Mouse (Mus musculus) MEL (cell line): ENCODE data around the gene Myl6. TPM values are rescaled to one million over a fixed set of nuclear protein-coding genes. Genes with fewer than 3 reads are reported as not detected.

Experiments
- DNase-seq: peaks from one replicate; pipeline ENCODE4 v3.0.0; 2011; ENCODE audit warnings: low read depth, low spot score
- H3K27ac ChIP-seq: 2 replicates; pipeline ENCODE4 v1.5.1; 2012; ENCODE audit warnings: low read depth, mild to moderate bottlenecking, control low read depth, low read length, moderate library complexity; ENCODE audit not compliant: control insufficient read depth
- H3K27me3 ChIP-seq, 2 experiments: fragments of 150-350 bp in 1 of 2; sonication (generic) in 1 of 2; 2 replicates each; pipeline ENCODE4 v1.6.1; 2012; ENCODE audit warnings: low read length in 2 of 2, mild to moderate bottlenecking in 2 of 2, improper control_type of control experiment in 1 of 2, moderate library complexity in 1 of 2; ENCODE audit not compliant: insufficient read depth in 2 of 2, control insufficient read depth in 1 of 2
- H3K36me3 ChIP-seq, 2 experiments: 2 replicates each; pipeline ENCODE4 v1.6.1; 2012 to 2014; ENCODE audit warnings: low read length in 2 of 2, improper control_type of control experiment in 1 of 2, inconsistent platforms in 1 of 2, mild to moderate bottlenecking in 1 of 2; ENCODE audit not compliant: insufficient read depth in 2 of 2, control insufficient read depth in 1 of 2
- H3K4me1 ChIP-seq, 2 experiments: fragments of 150-350 bp in 1 of 2; sonication (generic) in 1 of 2; 2 replicates each; pipeline ENCODE4 v1.6.1; 2012; ENCODE audit warnings: low read length in 2 of 2, improper control_type of control experiment in 1 of 2, mild to moderate bottlenecking in 1 of 2; ENCODE audit not compliant: insufficient read depth in 2 of 2, control insufficient read depth in 1 of 2
- H3K4me3 ChIP-seq, 2 experiments: fragments of 150-350 bp in 1 of 2; sonication (generic) in 1 of 2; 2 replicates each; pipeline ENCODE4 v1.5.1; 2012; ENCODE audit warnings: low read depth in 2 of 2, low read length in 2 of 2, mild to moderate bottlenecking in 2 of 2, moderate library complexity in 2 of 2, control low read depth in 1 of 2, improper control_type of control experiment in 1 of 2; ENCODE audit not compliant: control insufficient read depth in 1 of 2, insufficient read depth in 1 of 2
- H3K79me2 ChIP-seq: 2 replicates; pipeline ENCODE4 v1.6.1; 2012; ENCODE audit warnings: mild to moderate bottlenecking, low read length, moderate library complexity; ENCODE audit not compliant: control insufficient read depth, poor library complexity, insufficient read depth
- H3K9ac ChIP-seq: 2 replicates; pipeline ENCODE4 v1.6.1; 2012; ENCODE audit warnings: low read depth, mild to moderate bottlenecking, control low read depth, low read length, moderate library complexity; ENCODE audit not compliant: control insufficient read depth, poor library complexity, severe bottlenecking
- H3K9me3 ChIP-seq: fragments of 150-350 bp; sonication (generic); replicated peaks from 2 replicates; pipeline ENCODE4 v1.6.1; 2012; ENCODE audit warnings: mild to moderate bottlenecking, low read length, improper control_type of control experiment, moderate library complexity; ENCODE audit not compliant: insufficient read depth
- BHLHE40 ChIP-seq: IDR thresholded peaks from 2 replicates; pipeline ENCODE4 v1.6.1; 2012; ENCODE audit warnings: low read depth, mild to moderate bottlenecking, inconsistent platforms, low read length, improper control_type of control experiment, borderline replicate concordance
- CTCF ChIP-seq, 3 experiments: IDR thresholded peaks in 2 of 3; conservative IDR thresholded peaks in 1 of 3; 2 replicates each; pipeline ENCODE4 v1.5.1; 2011 to 2012; ENCODE audit warnings: low read length in 3 of 3, low read depth in 2 of 3, mild to moderate bottlenecking in 2 of 3, improper control_type of control experiment in 1 of 3, inconsistent platforms in 1 of 3, mixed read lengths in 1 of 3, moderate library complexity in 1 of 3; ENCODE audit not compliant: control insufficient read depth in 1 of 3, insufficient read depth in 1 of 3, poor library complexity in 1 of 3, severe bottlenecking in 1 of 3
- E2F4 ChIP-seq: IDR thresholded peaks from 2 replicates; pipeline ENCODE4 v1.6.1; 2011; ENCODE audit warnings: low read depth, low read length, improper control_type of control experiment, borderline replicate concordance
- ELF1 ChIP-seq: IDR thresholded peaks from 2 replicates; pipeline ENCODE4 v1.6.1; 2014; ENCODE audit warnings: low read depth, mild to moderate bottlenecking, inconsistent platforms, low read length, improper control_type of control experiment, moderate library complexity
- ETS1 ChIP-seq: IDR thresholded peaks from 2 replicates; pipeline ENCODE4 v1.6.1; 2012; ENCODE audit warnings: low read depth, mild to moderate bottlenecking, inconsistent platforms, low read length, improper control_type of control experiment, moderate library complexity
- GABPA ChIP-seq: IDR thresholded peaks from 2 replicates; pipeline ENCODE4 v1.6.1; 2012; ENCODE audit warnings: low read depth, mild to moderate bottlenecking, inconsistent platforms, low read length, improper control_type of control experiment, moderate library complexity
- HCFC1 ChIP-seq: IDR thresholded peaks from 2 replicates; pipeline ENCODE4 v1.6.1; 2012; ENCODE audit warnings: low read depth, mild to moderate bottlenecking, inconsistent platforms, low read length, improper control_type of control experiment, moderate library complexity
- JUND ChIP-seq: IDR thresholded peaks from 2 replicates; pipeline ENCODE4 v1.6.1; 2011; ENCODE audit warnings: low read depth, mild to moderate bottlenecking, improper control_type of control experiment, low read length
- KAT2A ChIP-seq: conservative IDR thresholded peaks from 2 replicates; pipeline ENCODE4 v1.6.1; 2012; ENCODE audit warnings: low read depth, low read length, improper control_type of control experiment, inconsistent platforms
- MAFK ChIP-seq: IDR thresholded peaks from 2 replicates; pipeline ENCODE4 v1.6.1; 2011; ENCODE audit warnings: low read depth, mild to moderate bottlenecking, low read length, improper control_type of control experiment, borderline replicate concordance
- MAZ ChIP-seq: IDR thresholded peaks from 2 replicates; pipeline ENCODE4 v1.6.1; 2012; ENCODE audit warnings: low read depth, mild to moderate bottlenecking, inconsistent platforms, low read length, improper control_type of control experiment
- MYB ChIP-seq: IDR thresholded peaks from 2 replicates; pipeline ENCODE4 v1.6.1; 2011; ENCODE audit warnings: mild to moderate bottlenecking, low read depth, low read length, improper control_type of control experiment
- NELFE ChIP-seq: IDR thresholded peaks from 2 replicates; pipeline ENCODE4 v1.6.1; 2011; ENCODE audit warnings: low read depth, low read length, improper control_type of control experiment
- NRF1 ChIP-seq: IDR thresholded peaks from 2 replicates; pipeline ENCODE4 v1.6.1; 2014; ENCODE audit warnings: low read depth, mild to moderate bottlenecking, inconsistent platforms, low read length, improper control_type of control experiment, moderate library complexity; ENCODE audit not compliant: poor library complexity, insufficient read depth, severe bottlenecking
- RAD21 ChIP-seq: IDR thresholded peaks from 2 replicates; pipeline ENCODE4 v1.6.1; 2011; ENCODE audit warnings: mild to moderate bottlenecking, low read depth, low read length, improper control_type of control experiment
- TBP ChIP-seq: IDR thresholded peaks from 2 replicates; pipeline ENCODE4 v1.8.0; 2011; ENCODE audit warnings: low read depth, low read length, improper control_type of control experiment
- TCF12 ChIP-seq: IDR thresholded peaks from 2 replicates; pipeline ENCODE4 v1.6.1; 2014; ENCODE audit warnings: low read depth, mild to moderate bottlenecking, inconsistent platforms, low read length, improper control_type of control experiment, moderate library complexity
- ZKSCAN1 ChIP-seq: IDR thresholded peaks from 2 replicates; pipeline ENCODE4 v1.6.1; 2012; ENCODE audit warnings: low read depth, mild to moderate bottlenecking, inconsistent platforms, low read length, improper control_type of control experiment, moderate library complexity
- ZMIZ1 ChIP-seq: IDR thresholded peaks from 2 replicates; pipeline ENCODE4 v1.6.1; 2012; ENCODE audit warnings: low read depth, mild to moderate bottlenecking, inconsistent platforms, low read length, improper control_type of control experiment, moderate library complexity
- polyA plus RNA-seq, 2 experiments: library from polyadenylated mRNA; stranded (reverse) in 1 of 2; unstranded in 1 of 2; fragments of >175 nt in 1 of 2; fragments of >200 nt in 1 of 2; gene quantifications; 2 replicates each; pipeline versions ENCODE4 v1.2.1 to v1.2.4; 2012; ENCODE audit warnings: low replicate concordance in 2 of 2, low read depth in 1 of 2; ENCODE audit not compliant: insufficient read length in 2 of 2, insufficient read depth in 1 of 2, missing spikeins in 1 of 2
- total RNA-seq: library from RNA; depleted of rRNA; stranded (reverse); fragments of 300-350 nt; gene quantifications from 2 replicates; pipeline ENCODE4 v1.2.3, GENCODE M21; 2012

The Myl6 gene
- total and polyA plus RNA-seq, 3 experiments, result 399 to 589 TPM; not detected in 1

DNA sequence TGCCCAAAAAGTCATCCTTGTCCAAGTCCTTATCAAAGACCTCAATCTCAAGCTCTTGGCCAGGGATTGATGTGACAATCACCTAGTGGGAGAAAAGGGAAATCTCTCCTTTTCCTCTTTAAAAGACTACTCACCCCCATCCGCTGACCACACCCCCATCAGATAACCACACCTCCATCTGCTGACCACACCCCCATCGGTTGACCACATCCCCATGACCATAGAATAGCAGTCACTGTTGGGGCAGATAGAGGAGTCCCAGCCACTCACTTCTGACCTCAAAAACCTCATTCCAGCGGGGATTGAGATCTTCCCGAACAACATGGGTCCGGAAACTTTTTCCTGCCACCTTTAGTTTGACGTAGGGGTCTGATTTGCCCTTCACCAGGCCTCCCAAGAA, 22.7 kb upstream of the Myl6 start:
- H3K79me2 ChIP-seq, result no peaks in the 10 kb centered on the region
- DNase-seq, result no peak
- H3K27ac ChIP-seq, result no peak overlapping the region
- H3K4me3 ChIP-seq, result no peak overlapping the region
- H3K4me1 ChIP-seq, result no peaks in the 10 kb centered on the region
- no peak overlapping the region for H3K9ac ChIP-seq
- TF ChIP-seq JUND, result no peak
- H3K27me3 ChIP-seq, result no peaks in the 10 kb centered on the region
- H3K9me3 ChIP-seq, result no peaks in the 10 kb centered on the region
- H3K36me3 ChIP-seq, result peaks cover 0 to 2% of the 10 kb centered on the region in 2 experiments; a peak in 2 of 4 replicates

DNA sequence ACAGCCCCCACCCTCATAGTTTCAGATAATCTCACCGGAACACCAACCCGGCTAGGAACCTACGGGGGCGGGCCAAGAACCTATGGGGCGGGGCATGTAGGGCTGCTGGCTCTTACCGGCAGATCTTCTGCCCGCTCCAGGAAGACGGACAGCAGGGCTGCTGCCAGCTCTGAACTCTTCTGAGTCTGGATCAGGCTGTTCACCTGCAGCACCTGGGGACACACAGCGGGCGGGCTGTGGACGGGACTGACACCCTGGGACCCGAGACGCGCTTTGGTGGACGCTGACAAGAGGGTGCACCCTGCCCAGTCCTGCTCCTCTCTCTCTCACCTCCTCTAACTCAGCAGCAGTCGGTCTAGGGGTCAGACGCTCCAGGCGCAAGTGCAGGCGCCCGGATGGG, 22.1 kb upstream of the Myl6 start:
- Histone ChIP-seq H3K27me3 (no peaks in the 10 kb centered on the region), H3K4me3 (no peak overlapping the region), H3K79me2 (no peaks in the 10 kb centered on the region), H3K4me1 (no peaks in the 10 kb centered on the region), H3K9me3 (no peaks in the 10 kb centered on the region), H3K36me3 (peaks cover 0 to 2% of the 10 kb centered on the region in 2 experiments; a peak in 3 of 4 replicates), H3K9ac (no peak overlapping the region), H3K27ac (no peak overlapping the region)
- TF ChIP-seq NELFE (no peak), NRF1 (no peak), GABPA (no peak), MAZ (no peak), TBP (no peak), MAFK (no peak), JUND (no peak), ZMIZ1 (no peak), TCF12 (no peak), E2F4 (no peak), ZKSCAN1 (no peak), ETS1 (no peak), ELF1 (no peak), KAT2A (no peak), HCFC1 (no peak), RAD21 (no peak), BHLHE40 (no peak), CTCF (IDR thresholded peaks at IDR 0.05 in 2 of 3, conservative IDR thresholded peaks at IDR 0.05 in 1 of 3; ENCODE audit: control insufficient read depth in 1 of 3, insufficient read depth in 1 of 3, low read depth in 2 of 3, low read length in 3 of 3, poor library complexity in 1 of 3, severe bottlenecking in 1 of 3) (no peak), MYB (no peak)
- no peak for DNase-seq
